Mouse (Mus musculus) layer of hippocampus, adult 18-20 months (tissue): ENCODE measurements at regions not wholly inside any gene's neighbourhood (a gene's known extent, or its start where the extent isn't known, plus 50 kb on each side); places are given as distances from the start of the nearest gene placed in this dataset.

Experiments used
- DNase-seq, 2 experiments: peaks; one replicate each; pipeline ENCODE4 v3.0.0; 2022; ENCODE audit warnings: low spot score in 2 of 2

DNA sequence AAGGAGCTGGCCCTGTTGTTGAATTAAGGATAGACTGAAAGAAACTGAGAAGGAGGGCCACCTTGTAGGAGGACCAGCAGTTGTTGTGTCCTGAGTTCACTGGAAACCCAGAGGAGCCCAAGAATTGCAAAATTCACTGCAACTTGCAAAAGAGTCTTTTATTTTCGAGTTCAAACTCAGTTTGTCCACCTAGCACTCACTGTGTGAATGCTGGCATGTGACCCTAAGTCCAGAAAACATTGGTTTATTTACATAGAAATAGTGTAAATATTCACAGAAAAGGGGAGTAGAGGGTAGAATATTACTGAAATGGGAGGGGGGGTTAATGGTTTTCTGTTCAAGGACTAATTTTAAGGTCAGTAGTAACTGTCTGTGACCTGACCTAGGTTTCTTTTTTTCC lies 394.7 kb downstream of the 4933405O20Rik start:
- DNase-seq = no peak

DNA sequence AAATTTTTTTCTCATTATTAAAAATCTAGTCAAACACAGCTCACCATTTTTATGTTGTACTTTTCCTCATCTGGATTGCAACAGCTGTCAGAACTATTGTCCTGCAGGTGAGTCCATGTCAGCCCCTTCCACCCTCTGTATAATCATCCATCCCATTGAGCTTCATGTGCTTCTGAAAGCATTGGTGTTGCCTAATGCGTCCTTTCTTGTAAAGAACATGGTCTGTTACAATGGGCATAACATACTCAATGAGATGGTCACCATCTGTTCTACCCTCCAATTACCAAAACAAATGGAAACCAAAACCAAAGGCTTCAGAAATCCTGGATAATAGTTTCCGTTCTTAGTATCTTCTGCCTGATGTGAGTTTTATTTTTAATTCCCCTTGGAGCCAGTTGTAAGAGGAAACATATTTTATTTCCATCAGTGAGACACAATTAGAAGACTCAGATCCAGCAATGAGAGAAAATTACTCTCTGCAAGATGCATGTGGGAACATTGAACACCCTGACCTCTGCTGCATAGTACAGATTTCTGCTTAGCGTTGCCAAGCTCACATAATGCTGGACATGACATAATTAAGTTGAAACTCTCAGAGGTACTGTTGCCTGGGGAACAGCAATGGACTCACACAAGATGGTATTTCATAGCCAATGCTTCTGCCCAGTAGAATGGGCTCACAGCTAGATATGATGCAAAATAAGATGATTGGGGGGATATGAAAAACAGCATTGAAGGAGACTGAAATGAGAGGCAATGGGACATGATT lies 443.1 kb downstream of the 4933405O20Rik start:
- DNase-seq = peak in 1 of 2 experiments; percentile 1

DNA sequence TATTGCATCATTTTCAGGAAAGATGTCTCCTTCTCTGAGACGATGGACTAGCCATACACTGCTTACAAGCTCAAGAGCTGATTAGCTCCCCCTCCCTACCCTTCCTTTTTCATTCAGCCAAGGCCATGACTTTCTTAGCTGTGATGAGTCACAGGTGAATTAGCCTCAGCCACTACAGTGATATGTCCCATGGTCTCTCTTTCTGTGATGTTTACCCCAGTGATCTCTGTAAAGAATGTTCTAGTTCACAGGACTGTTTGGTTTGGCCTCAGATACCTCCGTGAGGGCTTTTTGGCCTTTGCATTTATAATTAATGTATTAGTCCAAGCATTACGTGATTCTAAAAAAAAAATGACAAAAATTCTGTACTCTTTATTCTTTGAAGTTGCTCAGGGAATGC lies 452.5 kb downstream of the 4933405O20Rik start:
- no peak for DNase-seq

DNA sequence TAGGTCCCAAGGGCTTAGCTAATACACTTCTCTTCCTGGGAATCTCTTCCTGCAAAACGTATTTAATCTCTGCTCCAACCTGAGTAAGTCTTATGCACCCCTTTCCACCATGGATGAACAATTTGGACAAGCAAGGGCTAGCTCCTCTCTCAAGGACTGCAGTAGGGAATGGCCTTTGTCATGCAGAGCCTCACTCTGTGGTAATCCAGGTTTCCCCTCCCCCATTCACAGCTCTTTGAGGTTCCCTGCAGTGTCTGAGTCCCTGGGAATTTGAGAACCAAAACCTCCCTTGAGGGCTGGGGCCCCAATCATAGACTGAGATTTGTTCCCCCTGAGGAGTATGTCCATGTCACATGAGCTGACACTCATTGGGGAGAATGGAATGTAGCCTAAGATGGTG lies 442.5 kb upstream of the Ano5 start:
- no peak for DNase-seq

DNA sequence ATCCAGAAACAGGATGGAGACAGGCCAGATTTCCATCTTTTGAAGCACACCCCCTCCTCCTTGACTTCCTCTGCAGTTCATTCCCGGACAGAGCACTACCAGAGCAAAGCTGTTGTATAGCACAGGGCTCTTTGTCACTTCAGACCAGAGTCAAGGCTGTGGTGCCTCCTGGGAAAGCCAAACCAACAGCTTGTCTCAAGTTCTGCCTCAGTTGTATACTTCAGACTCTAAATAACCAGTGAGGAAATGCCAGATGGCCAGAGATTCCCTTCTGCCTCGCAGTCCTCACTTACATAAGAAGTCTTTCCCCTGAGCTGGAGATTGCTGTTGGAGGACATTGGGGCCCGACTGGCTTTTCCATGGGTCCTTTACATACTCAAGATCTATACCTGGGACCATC lies 417.1 kb upstream of the Ano5 start:
- DNase-seq = peak in 1 of 2 experiments; percentile 21

DNA sequence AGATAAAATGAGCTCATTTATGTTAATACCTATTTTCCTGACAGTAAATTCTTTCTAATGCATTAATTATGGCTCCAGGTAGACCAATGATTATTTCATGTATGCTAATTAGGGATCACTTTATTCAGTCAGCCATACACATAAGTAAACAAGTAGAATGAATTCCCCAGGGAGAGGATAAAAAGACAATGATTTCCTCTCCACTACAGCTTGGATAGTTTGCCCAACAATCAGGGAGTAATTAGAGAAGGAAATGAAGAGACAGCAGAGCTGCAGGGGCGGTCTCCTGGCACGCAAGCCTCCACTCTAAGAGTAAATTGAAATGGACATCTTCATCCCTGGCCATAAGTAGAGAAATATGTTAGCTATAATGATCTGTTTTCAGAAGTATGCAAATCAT lies 409.7 kb upstream of the Ano5 start:
- DNase-seq = no peak

DNA sequence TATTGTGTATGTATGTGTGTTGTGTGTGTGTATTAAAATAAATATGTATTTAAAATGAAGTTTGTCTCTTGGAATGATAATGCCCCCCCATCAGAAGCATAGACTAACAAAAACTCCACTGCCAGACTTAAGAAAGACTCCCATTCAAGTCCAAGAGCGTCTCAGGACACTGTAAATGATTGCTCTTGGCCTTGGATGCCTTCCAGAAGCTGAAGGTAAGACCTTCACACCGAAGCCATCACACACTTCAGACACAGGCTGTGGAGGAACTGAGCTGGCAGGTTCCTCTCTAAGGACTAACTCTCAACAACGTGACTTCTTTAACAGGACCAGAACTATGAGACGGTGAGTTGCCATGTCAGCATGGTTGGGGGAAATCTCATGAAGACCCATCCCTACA lies 370.0 kb upstream of the Ano5 start:
- no peak for DNase-seq

DNA sequence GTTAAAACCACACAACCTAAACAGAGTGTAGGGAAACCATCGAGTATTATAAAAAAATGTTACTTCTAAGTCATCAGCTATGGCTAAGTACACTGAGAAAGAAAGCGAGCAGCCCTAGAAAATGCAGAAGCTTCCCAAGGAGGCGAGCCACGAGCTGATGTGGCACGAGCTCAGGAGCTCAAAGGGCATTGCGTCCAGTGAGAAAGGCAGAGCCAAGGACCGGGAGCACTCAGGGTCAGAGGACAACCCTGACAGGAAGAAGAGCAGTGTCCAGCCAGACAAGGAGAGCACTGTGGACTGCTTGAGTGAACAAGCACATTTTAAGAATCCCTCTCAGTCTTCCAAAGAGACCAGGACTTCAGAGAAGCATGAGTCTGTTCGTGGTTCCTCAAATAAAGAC lies 335.6 kb upstream of the Ano5 start:
- DNase-seq = no peak

DNA sequence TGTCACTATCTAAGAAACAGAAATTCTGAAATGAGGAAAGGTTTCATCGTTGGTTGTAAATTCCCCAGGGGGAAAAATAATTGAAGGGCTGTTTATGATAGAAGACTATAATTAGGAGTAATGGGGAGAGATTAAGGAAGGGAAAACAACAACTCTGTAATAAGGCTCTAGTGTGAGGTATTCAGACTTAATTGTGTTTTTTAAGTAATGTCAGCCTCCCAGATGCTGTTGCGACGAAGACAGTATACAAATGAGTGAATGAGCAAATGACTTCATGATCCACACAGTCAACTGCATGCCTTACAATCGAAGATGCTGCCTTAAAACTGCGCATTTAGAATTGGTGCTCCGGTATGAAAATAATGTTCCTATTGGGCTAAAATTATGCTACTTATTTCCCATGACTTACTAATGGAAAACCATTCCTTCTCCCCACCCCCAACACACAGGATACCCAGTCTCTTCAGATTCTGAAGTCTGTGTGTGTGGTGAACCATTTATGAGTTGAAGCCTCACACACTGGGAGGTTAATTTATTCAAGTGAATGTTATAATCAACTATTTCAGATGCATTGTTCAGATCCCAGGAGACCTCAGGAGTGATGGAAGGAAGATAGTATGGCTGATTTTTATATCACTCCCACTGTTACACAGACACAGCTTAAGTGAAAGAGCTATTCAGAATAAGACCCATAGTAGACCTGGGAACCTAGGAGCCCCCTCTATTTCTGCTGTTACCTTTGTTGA lies 295.2 kb upstream of the Ano5 start:
- no peak for DNase-seq

DNA sequence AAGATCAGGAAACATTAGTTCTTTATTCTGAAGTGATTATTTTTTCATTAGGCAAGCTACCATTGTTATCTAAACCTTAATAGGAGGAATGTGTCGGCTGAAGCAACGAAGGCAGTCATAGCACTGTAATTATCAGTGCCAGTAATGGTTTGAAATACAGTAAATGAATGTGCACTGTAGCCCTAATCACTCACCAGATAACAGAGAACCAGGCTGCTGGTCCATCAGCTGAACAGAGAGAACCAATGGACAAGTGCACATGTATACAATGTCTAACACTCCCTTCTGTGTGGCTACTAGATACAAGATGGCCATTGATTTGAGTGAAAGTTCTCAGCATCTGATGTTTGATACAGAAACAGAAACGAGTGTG lies 294.6 kb upstream of the Ano5 start:
- no peak for DNase-seq

DNA sequence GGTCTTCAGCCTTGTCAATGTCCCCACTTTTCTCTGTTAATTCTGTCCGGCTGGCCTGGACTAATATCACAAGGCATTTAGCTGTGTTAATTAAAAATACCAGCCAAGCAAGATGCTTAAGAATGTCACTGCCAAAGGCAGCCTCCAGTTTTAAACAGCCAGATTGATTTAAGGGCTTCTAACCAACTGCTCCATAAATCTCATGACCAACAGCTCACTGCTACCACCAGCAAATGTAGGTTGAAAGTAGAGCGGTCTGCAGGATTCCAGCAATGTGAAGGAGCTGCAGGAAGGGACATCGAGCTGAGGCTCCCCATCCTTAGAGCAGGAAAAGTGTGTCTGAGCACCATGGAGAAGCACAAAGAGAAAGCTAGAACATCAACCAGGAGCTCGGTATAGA lies 289.5 kb upstream of the Ano5 start:
- DNase-seq = no peak

DNA sequence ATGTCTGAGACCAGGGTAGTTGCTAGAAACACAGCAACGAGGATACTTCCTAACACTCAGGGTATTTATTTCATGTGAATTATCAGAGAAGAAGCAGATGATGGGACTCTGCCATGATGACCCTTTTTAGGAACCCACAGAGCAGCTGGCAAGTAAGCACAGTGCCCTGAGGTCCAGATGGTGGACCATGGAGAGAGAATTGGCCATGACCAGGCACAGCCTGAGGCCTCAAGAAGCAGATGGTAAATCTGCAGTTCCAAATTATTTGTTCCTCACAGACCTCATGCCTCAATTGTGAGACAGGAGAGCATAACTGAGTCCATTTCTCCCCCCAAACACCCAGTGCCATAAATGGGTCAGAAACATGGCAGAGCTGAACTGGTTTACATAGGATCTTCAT lies 289.0 kb upstream of the Ano5 start:
- no peak for DNase-seq

DNA sequence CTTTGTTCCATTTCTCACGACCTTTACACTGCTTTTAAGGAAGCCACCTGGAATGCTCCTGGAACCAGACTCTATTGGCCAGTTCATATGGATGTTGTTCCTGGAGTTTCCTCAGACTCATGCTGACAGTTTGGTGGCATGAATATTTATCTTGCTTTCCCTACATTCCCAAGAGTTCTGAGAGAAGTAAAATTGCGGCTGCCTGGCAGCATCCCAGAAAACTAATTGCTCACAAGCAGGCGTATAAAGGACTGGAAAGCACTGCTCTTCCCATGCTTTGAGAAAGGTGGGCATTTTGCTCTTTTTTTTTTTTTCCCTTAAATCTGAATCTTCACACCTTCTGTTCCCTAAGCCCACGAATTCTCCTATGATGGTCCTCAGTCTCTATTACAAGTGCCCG lies 283.7 kb upstream of the Ano5 start:
- peak in 1 of 2 experiments; percentile 21 for DNase-seq

DNA sequence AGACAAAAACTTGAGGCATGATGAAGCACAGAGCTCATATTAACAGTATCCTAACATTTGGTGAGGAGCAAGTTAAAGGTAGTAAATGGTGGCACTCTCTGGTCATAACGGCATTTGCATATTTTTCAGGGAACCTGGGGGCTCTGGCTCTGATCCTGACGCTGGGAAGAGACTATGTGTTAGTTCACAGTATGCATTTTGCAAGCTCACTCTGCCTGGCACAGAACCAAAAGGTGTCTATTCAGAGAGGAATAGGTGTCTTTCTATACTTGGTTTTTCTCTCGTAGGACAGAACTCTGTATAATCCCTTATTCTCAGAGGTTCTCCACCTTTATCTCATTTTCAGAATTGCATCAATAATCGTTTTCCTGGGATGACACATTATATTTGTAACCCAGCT lies 276.2 kb upstream of the Ano5 start:
- DNase-seq = no peak

DNA sequence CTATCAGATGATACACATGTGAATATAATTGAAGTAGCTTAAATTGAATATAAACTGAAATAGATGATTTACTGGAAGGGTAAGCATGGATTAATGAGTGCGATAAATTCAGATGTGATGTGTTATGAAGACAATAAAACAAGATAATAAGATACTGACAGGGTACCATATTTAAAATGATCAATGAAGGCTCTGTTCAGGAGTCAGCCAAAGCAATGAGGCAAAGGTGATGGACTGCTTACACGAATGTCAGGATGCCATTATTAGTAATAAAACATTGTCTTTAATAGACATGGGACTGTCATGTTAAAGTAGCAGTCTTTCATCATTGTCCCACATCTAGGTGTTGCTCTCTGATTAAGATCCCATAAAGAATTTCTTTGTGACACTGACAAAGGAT lies 263.1 kb upstream of the Ano5 start:
- DNase-seq = no peak

DNA sequence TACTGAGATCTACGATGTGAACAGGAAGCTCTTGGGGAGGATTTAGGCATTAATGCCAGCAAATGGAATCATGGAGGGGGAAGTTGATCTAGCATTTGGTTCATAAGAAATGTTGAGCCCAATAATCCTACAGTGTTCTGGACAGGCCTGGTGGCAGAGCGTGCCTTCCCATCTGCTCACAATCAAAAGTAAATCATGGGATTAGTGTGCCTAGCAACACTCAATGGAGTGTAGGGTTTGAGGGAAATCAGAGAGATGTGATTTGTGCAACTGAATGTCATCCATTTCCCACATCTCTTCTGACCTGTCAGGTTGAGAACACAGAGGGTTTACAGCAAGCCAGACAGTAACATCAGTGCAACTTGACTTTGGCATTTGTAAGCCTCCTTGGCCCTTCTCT lies 256.4 kb upstream of the Ano5 start:
- DNase-seq = peak in 1 of 2 experiments; percentile 7

DNA sequence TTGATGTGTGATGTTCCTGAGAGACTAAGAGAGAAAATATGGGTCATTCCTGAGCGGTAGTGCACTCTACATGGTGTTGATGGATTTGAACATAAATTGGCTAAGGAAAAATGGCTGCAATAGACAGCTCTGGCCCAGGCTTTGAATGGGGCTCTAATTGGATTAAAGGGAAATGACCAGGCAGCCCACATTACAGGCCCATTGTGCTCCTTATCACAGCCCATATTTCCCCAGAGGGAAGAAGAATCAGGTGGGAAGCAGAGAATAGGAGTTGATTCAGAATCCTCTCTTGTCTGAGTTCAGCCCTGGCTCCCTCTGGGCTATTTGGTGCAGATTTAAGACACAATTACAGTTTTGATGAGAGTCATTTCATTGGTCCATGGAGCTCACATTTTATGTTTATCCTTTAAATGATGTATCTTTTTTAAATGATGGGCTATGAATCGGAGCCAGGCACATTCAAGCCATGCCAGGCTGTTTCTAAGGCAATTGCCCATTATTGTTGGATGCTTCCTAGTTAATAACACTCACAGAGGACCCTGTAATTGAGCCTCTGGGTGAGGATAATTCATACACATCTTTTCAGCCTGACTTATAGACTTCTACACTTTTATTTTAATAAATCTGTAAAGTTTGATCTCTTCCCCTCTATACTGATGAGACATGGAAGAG lies 251.5 kb upstream of the Ano5 start:
- DNase-seq = no peak

DNA sequence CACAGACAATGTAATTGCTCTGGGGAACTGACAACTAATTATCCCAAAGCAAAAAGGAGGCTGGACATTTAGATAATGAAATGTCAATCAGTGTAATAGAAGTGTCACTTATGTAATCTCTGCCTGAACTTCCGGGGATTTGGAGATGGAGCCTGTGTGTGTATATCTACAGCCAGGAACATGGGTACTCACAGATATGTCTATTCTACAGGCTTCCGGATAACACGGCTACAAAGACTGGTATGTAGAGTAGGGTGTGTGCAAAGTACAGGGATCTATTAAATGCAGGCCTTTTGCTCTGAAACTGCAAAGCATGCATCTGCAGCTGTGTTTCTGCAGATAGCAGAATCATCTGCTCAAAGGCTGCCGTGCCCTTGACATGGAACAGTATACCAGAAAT lies 246.7 kb upstream of the Ano5 start:
- no peak for DNase-seq

DNA sequence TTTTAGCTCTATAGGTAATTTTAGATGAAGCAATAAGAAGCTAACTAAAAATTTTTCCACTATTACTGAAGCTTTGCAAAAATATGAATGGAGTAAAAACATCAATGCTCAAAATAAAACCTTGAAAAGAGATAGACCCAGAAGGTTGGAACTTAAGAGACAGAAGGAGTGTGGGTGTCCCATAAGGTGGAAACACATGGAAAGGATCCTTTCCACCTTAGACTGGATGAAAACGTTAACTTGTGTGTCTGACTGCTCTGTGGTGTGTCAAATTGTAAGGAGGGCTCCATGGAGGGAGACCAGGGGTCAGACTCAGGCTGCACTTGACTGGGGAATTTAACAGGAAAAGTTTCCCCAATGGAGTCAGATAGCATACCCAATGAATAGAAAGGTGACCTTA lies 244.9 kb upstream of the Ano5 start:
- DNase-seq = peak; percentile 32 to 72

DNA sequence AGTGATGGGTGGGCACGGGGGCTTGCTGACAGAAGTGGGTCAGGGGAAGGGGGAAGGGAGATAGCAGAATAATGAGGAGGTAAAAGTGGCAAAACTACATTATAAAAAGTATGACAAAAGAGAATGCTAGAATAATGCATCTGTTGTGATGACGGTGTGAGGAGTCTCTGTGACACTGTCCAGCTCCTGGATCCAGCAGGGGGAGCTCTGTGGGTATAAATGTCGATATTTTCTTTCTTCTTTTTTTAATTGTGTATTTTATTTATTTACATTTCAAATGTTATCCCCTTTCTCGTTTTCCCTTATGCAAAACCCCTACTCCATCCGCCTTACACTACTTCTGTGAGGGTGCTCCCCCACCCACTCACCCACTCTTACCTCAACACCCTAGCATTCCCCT lies 243.9 kb upstream of the Ano5 start:
- DNase-seq = no peak

DNA sequence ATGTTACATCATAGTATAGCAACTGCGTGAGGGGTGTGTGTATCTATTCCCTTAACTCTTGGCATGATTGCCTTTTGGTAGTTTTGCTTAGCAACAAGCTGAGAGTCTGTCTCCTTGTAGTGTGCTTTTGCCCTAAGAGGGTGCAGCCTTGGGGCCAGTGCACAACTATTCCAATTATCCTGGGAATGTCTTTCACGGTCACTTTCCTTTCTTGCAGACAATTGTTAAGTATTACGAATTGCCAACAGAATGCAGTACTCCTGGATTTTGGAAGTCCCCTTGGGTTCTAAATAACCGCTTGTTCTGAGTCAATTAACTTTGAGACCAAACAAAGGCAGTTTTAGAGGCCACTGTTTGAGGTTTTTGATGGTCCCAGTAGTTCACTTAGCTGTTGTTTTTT lies 242.1 kb upstream of the Ano5 start:
- no peak for DNase-seq

DNA sequence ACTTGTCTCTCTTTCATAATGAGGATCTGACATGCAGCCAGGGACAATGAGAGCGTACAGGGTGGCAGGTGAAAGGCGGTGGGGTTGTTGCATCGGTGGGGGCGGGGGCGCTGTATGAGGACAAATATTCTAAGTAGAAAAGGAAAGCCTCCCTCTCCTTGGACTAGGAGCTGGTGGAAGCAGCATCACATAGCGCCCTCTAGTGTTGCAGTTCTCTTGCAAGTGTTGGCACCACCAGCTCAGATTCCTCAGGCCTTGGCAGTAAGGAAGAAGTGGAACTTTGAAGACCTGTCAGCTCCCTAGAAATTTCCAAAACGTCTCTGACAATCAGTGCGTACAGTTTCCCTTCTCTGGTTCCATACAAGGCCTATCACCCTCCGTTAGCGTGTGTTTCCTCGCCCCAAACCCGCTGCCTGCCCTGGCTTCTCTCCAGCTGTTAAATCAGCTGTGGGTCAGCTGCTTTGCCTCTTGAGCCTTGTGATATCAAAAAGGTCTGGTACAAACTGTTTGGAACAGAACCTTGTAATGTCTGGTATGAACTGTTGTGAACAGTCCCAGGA lies 240.2 kb upstream of the Ano5 start:
- peak; percentile 3 to 75 for DNase-seq
